Mouse (Mus musculus) stomach, embryonic 14.5 days (tissue): ENCODE measurements around the gene Stxbp2. TPM values are rescaled to one million over a fixed set of nuclear protein-coding genes. Genes with fewer than 3 reads are reported as not detected.

ENCODE experiments used
- polyA plus RNA-seq: library from polyadenylated mRNA; unstranded; fragments of >200 nt; fragmentation: Nextera tagmentation; extraction: Ambion mirVana; gene quantifications from 2 replicates; pipeline ENCODE4 v1.2.1, GENCODE M21; 2014

Stxbp2 gene
- polyA plus RNA-seq, 1 experiment from 2014 or later, result 103 TPM

Other genes starting within 250 kb of the Stxbp2 start
- 9.6 and 13.2 TPM in 2 replicates for gene Arhgef18, start 237.9 kb upstream of the Stxbp2 start, polyA plus RNA-seq
- 3.9 and 6.2 TPM in 2 replicates for gene Pex11g, start 163.3 kb upstream of the Stxbp2 start, polyA plus RNA-seq
- not detected in 2 replicates for gene Tex45, start 160.1 kb upstream of the Stxbp2 start, polyA plus RNA-seq
- 29.6 and 32.3 TPM in 2 replicates for gene Zfp358, start 137.8 kb upstream of the Stxbp2 start, polyA plus RNA-seq
- gene Mcoln1, start 130.5 kb upstream of the Stxbp2 start, polyA plus RNA-seq, result 34.3 and 39.0 TPM in 2 replicates
- 24.6 and 27.2 TPM in 2 replicates for gene Pnpla6, start 115.6 kb upstream of the Stxbp2 start, polyA plus RNA-seq
- gene C330021F23Rik, start 63.0 kb upstream of the Stxbp2 start, polyA plus RNA-seq, result 1.2 and 1.6 TPM in 2 replicates
- gene Camsap3, start 43.7 kb upstream of the Stxbp2 start, polyA plus RNA-seq, result 14.9 and 15.3 TPM in 2 replicates
- gene Xab2, start 9.6 kb upstream of the Stxbp2 start, polyA plus RNA-seq, result 49.7 and 53.9 TPM in 2 replicates
- 92.0 and 106 TPM in 2 replicates for gene Pet100, start 9.4 kb upstream of the Stxbp2 start, polyA plus RNA-seq
- 0.56 TPM in 1 of 2 replicates, not detected in the other for gene Pcp2, start 5.4 kb upstream of the Stxbp2 start, polyA plus RNA-seq
- gene Retn, start 24.8 kb downstream of the Stxbp2 start, polyA plus RNA-seq, result 0.31 TPM in 1 of 2 replicates, not detected in the other
- 0.27 and 0.62 TPM in 2 replicates for gene Mcemp1, start 34.8 kb downstream of the Stxbp2 start, polyA plus RNA-seq
- 15.2 and 19.4 TPM in 2 replicates for gene Fcor, start 41.4 kb downstream of the Stxbp2 start, polyA plus RNA-seq
- 27.5 and 30.6 TPM in 2 replicates for gene Trappc5, start 45.3 kb downstream of the Stxbp2 start, polyA plus RNA-seq
- gene Fcer2a, start 63.2 kb downstream of the Stxbp2 start, polyA plus RNA-seq, result not detected in 2 replicates
- not detected in 2 replicates for gene Clec4g, start 89.7 kb downstream of the Stxbp2 start, polyA plus RNA-seq
- not detected in 2 replicates for gene Cd209a, start 118.0 kb downstream of the Stxbp2 start, polyA plus RNA-seq
- not detected in 2 replicates for gene Cd209e, start 223.4 kb downstream of the Stxbp2 start, polyA plus RNA-seq
- not detected in 2 replicates for gene Cd209d, start 247.6 kb downstream of the Stxbp2 start, polyA plus RNA-seq